Mouse (Mus musculus) kidney, embryonic 16.5 days (tissue): ENCODE data around the gene Prf1. TPM values are rescaled to one million over a fixed set of nuclear protein-coding genes. Genes with fewer than 3 reads are reported as not detected.
A peak's percentile ranks its signal among the peaks of the same experiment; 100 is the strongest.

Experiments used
- ATAC-seq: fragments of 200-750 bp; cut with Nextera tagmentation; 2 replicates; pipeline ENCODE4 v1.8.0; 2017; ENCODE audit warnings: moderate TSS enrichment; ENCODE audit not compliant: low FRiP score, low TSS enrichment
- H3K27ac ChIP-seq: fragments of 300-500 bp; sonication (generic); 2 replicates; pipeline ENCODE4 v1.5.1; 2014; ENCODE audit warnings: low read length
- H3K27me3 ChIP-seq: fragments of 300-500 bp; sonication (generic); 2 replicates; pipeline ENCODE4 v1.6.1; 2014; ENCODE audit warnings: low read length, control low read depth, mixed read lengths; ENCODE audit not compliant: insufficient read depth
- H3K36me3 ChIP-seq: fragments of 300-500 bp; sonication (generic); 2 replicates; pipeline ENCODE4 v1.6.1; 2014; ENCODE audit warnings: low read length, control low read depth, mixed read lengths; ENCODE audit not compliant: insufficient read depth
- H3K4me1 ChIP-seq: fragments of 300-500 bp; sonication (generic); 2 replicates; pipeline ENCODE4 v1.6.1; 2014; ENCODE audit warnings: low read length, control low read depth, mixed read lengths; ENCODE audit not compliant: insufficient read depth
- H3K4me2 ChIP-seq: fragments of 300-500 bp; sonication (generic); replicated peaks from 2 replicates; pipeline ENCODE4 v1.6.1; 2014; ENCODE audit warnings: low read depth, low read length
- H3K4me3 ChIP-seq: fragments of 300-500 bp; sonication (generic); 2 replicates; pipeline ENCODE4 v1.5.1; 2014; ENCODE audit warnings: mild to moderate bottlenecking, low read length
- H3K9ac ChIP-seq: fragments of 300-500 bp; sonication (generic); replicated peaks from 2 replicates; pipeline ENCODE4 v1.6.1; 2014; ENCODE audit warnings: low read length
- H3K9me3 ChIP-seq: fragments of 300-500 bp; sonication (generic); 2 replicates; pipeline ENCODE4 v1.6.1; 2016; ENCODE audit warnings: low read length, control low read depth
- WGBS: fragments of 180-500 bp; shearing (Covaris S2); extraction: QIAGEN DNeasy Blood & Tissue Kit; methylation state at CpG from one replicate; pipeline ENCODE4 v1.1.7; 2014; 5-methylcytosine and 5-hydroxymethylcytosine counted together
- polyA plus RNA-seq: library from polyadenylated mRNA; unstranded; fragments of >200 nt; fragmentation: Nextera tagmentation; extraction: Ambion mirVana; gene quantifications from 2 replicates; pipeline ENCODE4 v1.2.1, GENCODE M21; 2015

The Prf1 gene
- polyA plus RNA-seq, 1 experiment from 2014 or later = not detected

DNA sequence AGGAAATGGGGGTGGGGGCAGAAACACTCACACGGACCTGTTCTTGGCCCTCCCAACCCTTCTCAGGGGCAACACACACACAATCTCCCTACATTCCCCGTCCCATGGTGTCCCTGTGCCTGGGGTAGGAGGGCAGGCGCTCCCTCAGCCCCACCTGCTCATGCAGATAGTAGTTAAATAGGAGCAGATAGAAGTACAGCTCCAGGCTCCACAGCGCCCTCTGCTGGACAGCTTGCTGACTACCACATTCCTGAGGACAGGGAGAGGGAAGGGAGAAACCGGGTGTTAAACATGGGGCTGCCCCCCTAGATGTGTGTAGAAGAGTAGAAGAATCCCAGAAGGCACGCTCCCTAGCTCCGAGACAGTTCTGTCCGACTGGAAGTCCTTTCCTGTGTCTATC, 46.3 kb downstream of the Prf1 start:
- WGBS = 61% methylated on average over 8 of the region's 8 CpGs
- Histone ChIP-seq H3K27me3 (no peaks in the 10 kb centered on the region), H3K4me2 (no peak overlapping the region), H3K4me3 (no peak overlapping the region), H3K9ac (no peak overlapping the region), H3K9me3 (no peaks in the 10 kb centered on the region), H3K4me1 (peaks cover 13% of the 10 kb centered on the region), H3K27ac (no peak overlapping the region), H3K36me3 (peaks cover 10% of the 10 kb centered on the region)
- ATAC-seq = no peak

DNA sequence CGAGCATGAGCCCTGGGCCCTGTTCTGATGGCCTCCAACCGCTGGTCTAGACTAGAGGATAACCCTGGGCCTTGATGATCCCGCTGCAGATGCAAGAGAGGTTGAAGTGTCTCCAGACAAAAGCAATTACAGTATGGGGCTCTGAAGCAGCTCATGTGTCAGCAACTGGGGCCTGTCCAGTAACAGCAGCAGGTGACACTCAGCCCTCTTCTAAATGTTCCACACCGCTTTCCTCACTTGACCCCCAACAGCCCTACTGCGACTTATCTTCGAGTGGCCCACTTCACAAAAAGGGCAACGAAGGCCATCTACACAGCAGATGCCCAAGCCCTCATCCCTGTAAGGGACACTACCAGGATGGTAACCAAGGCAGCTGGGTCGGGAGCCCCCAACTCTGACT, 47.5 kb downstream of the Prf1 start:
- no peak overlapping the region for H3K4me2 ChIP-seq
- peaks cover 13% of the 10 kb centered on the region for H3K4me1 ChIP-seq
- WGBS = 84% methylated on average over 8 of the region's 8 CpGs
- no peaks in the 10 kb centered on the region for H3K27me3 ChIP-seq
- H3K27ac ChIP-seq = no peak overlapping the region
- H3K4me3 ChIP-seq = no peak overlapping the region
- H3K36me3 ChIP-seq = peaks cover 22% of the 10 kb centered on the region
- no peak overlapping the region for H3K9ac ChIP-seq
- H3K9me3 ChIP-seq = no peaks in the 10 kb centered on the region
- no peak for ATAC-seq

- Histone ChIP-seq H3K27ac (no peak overlapping the region), H3K9me3 (no peaks in the 10 kb centered on the region), H3K9ac (no peak overlapping the region), H3K4me3 (no peak overlapping the region), H3K4me1 (peaks cover 13% of the 10 kb centered on the region), H3K36me3 (peaks cover 31% of the 10 kb centered on the region), H3K4me2 (no peak overlapping the region), H3K27me3 (no peaks in the 10 kb centered on the region)
- peak; percentile 18; the same call in 1 of the 2 replicates for ATAC-seq
- WGBS = 9% methylated on average over 10 of the region's 10 CpGs
Observed at GRCm38 (mm10) chr10:61346374-61346773, 48.7 kb downstream of the Prf1 start.

DNA sequence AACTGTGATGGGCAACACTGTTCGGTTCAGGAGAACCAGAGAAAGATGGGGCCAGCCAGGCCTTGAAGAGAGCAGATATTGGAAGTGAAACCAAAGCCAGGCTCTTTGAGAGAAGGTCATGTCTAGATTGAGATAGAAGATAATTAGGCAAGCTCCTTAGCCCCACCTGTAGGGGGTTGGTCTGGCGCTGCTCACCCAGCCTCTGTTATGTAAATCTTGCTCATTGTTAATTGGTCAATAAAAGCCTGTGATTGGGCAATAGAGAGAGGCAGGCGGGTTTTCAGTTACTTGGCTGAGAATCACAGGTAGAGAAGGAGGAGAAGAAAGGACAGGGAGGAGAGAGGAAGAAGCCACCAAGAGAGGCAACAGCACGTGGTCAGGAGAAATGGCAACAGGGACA, 53.6 kb downstream of the Prf1 start:
- no peaks in the 10 kb centered on the region for H3K27me3 ChIP-seq
- peaks cover 11% of the 10 kb centered on the region for H3K4me1 ChIP-seq
- H3K36me3 ChIP-seq = peaks cover 51% of the 10 kb centered on the region
- no peak overlapping the region for H3K4me2 ChIP-seq
- H3K4me3 ChIP-seq = no peak overlapping the region
- H3K9ac ChIP-seq = no peak overlapping the region
- H3K27ac ChIP-seq = no peak overlapping the region
- H3K9me3 ChIP-seq = no peaks in the 10 kb centered on the region
- ATAC-seq = no peak
- 63% methylated on average over 4 of the region's 4 CpGs for WGBS

Other genes starting within 250 kb of the Prf1 start
- gene Pcbd1, start 208.5 kb upstream of the Prf1 start, polyA plus RNA-seq = 183 TPM in 2 replicates
- gene Sgpl1, start 150.1 kb upstream of the Prf1 start, polyA plus RNA-seq = 75.9 and 76.5 TPM in 2 replicates
- 0.24 TPM in 1 of 2 replicates, not detected in the other for gene Tbata, start 125.9 kb upstream of the Prf1 start, polyA plus RNA-seq
- 1.6 and 2.0 TPM in 2 replicates for gene Adamts14, start 24.4 kb upstream of the Prf1 start, polyA plus RNA-seq
- gene Pald1, start 85.7 kb downstream of the Prf1 start, polyA plus RNA-seq = 39.5 and 40.2 TPM in 2 replicates
- 0.40 and 0.67 TPM in 2 replicates for gene Nodal, start 120.1 kb downstream of the Prf1 start, polyA plus RNA-seq
- 57.4 and 71.4 TPM in 2 replicates for gene Eif4ebp2, start 154.8 kb downstream of the Prf1 start, polyA plus RNA-seq
- 8.4 and 10.5 TPM in 2 replicates for gene Lrrc20, start 178.0 kb downstream of the Prf1 start, polyA plus RNA-seq